Mouse (Mus musculus) hematopoietic stem cell, adult 5-6 weeks (primary cell): ENCODE results near the gene Hnrnpf. TPM values are rescaled to one million over a fixed set of nuclear protein-coding genes. Genes with fewer than 3 reads are reported as not detected.

Experiments used
- ATAC-seq, 2 experiments: fragments of 125-278 bp in 1 of 2; replicated peaks in 1 of 2; 2 replicates each; pipeline ENCODE4 v1.8.0; 2016 to 2017; ENCODE audit warnings: inconsistent platforms in 2 of 2, mild to moderate bottlenecking in 2 of 2, moderate number of reproducible peaks in 2 of 2, low read depth in 1 of 2, moderate TSS enrichment in 1 of 2; ENCODE audit not compliant: low FRiP score in 2 of 2, poor library complexity in 2 of 2, severe bottlenecking in 2 of 2, insufficient read depth in 1 of 2, low TSS enrichment in 1 of 2
- total RNA-seq: library from RNA; stranded (forward); fragments of 172-1452, 232-1000 nt; gene quantifications from 2 replicates; pipeline ENCODE4 v1.2.3, GENCODE M21; 2017

Hnrnpf gene
- total RNA-seq, 1 experiment from 2014 or later = 1,536 TPM

GRCm38 (mm10) chr6:117937222-117937932 lies 37.3 kb downstream of the Hnrnpf start, which contains the start of gene Fxyd4:
Gene Fxyd4, minus strand, starts transcription at chr6:117937692.
- no peak; a peak in 1 of 4 replicates for ATAC-seq

- ATAC-seq = no peak
Measured at GRCm38 (mm10) chr6:117938951-117939350, 38.8 kb downstream of the Hnrnpf start.

- no peak for ATAC-seq
Measured at GRCm38 (mm10) chr6:117942769-117943168, 42.6 kb downstream of the Hnrnpf start.

GRCm38 (mm10) chr6:117943899-117944298 lies 43.8 kb downstream of the Hnrnpf start:
- ATAC-seq = no peak

- no peak for ATAC-seq
Measured at GRCm38 (mm10) chr6:117952330-117952729, 52.2 kb downstream of the Hnrnpf start.

GRCm38 (mm10) chr6:117956161-117956560 lies 56.0 kb downstream of the Hnrnpf start:
- no peak for ATAC-seq

GRCm38 (mm10) chr6:117956851-117957501 lies 56.9 kb downstream of the Hnrnpf start:
- no peak for ATAC-seq

GRCm38 (mm10) chr6:117963201-117963600 lies 63.1 kb downstream of the Hnrnpf start:
- no peak for ATAC-seq

- peak; percentile 89 to 91 for ATAC-seq
Measured at GRCm38 (mm10) chr6:117966729-117967128, 66.6 kb downstream of the Hnrnpf start.

Other genes with a start within 250 kb of the Hnrnpf start
- gene Zfp637, start 59.1 kb upstream of the Hnrnpf start, total RNA-seq = 34.3 and 37.5 TPM in 2 replicates
- 3.8 and 7.9 TPM in 2 replicates for gene Zfp239, start 38.2 kb upstream of the Hnrnpf start, total RNA-seq
- 0.15 TPM in 1 of 2 replicates, not detected in the other for gene Fxyd4, start 37.4 kb downstream of the Hnrnpf start, total RNA-seq
- gene Rasgef1a, start 111.1 kb downstream of the Hnrnpf start, total RNA-seq = 0.25 TPM in 1 of 2 replicates, not detected in the other
- gene Csgalnact2, start 238.8 kb downstream of the Hnrnpf start, total RNA-seq = 77.9 and 79.5 TPM in 2 replicates